ENCODE assay signal across 9 mouse cellular contexts in genomic region chr11:24008244-24008643, GRCm38 (mm10).
A peak's percentile ranks its signal among the peaks of the same experiment; 100 is the strongest.
DNase-seq lines count a peak whose midpoint lies in the region; ATAC-seq and TF ChIP-seq lines count a peak whose summit lies in the region.
"Had no signal": no experiment of that assay in that cellular context is flagged by ENCODE, and none has a peak within 500 bp of the region (broad histone marks: within the 10 kb centered on the region; RNA-seq: fewer than 3 reads in every experiment).

No protein-coding gene starts in this region.

- no peaks in the 10 kb centered on the region for H3K4me1 ChIP-seq in hindbrain, postnatal 0 days (ENCODE audit: insufficient read depth, low read length)
- no peaks in the 10 kb centered on the region for H3K4me1 ChIP-seq in hindbrain, embryonic 10.5 days (replicated peaks)
- no peaks in the 10 kb centered on the region for H3K4me1 ChIP-seq in midbrain, postnatal 0 days (ENCODE audit: insufficient read depth, low read length)
- no peaks in the 10 kb centered on the region for H3K4me1 ChIP-seq in hindbrain, embryonic 16.5 days (ENCODE audit: control insufficient read depth, insufficient read depth, low read depth, low read length)

- H3K36me3 ChIP-seq in hindbrain, postnatal 0 days (ENCODE audit: insufficient read depth, low read length) = no peaks in the 10 kb centered on the region
- no peaks in the 10 kb centered on the region for H3K36me3 ChIP-seq in hindbrain, embryonic 10.5 days
- H3K36me3 ChIP-seq in midbrain, postnatal 0 days (ENCODE audit: insufficient read depth, low read length) = no peaks in the 10 kb centered on the region
- H3K36me3 ChIP-seq in hindbrain, embryonic 16.5 days (ENCODE audit: control insufficient read depth, insufficient read depth, low read length) = no peaks in the 10 kb centered on the region

- H3K4me3 ChIP-seq in hindbrain, postnatal 0 days (ENCODE audit: low read length) = no peak overlapping the region
- no peak overlapping the region for H3K4me3 ChIP-seq in hindbrain, embryonic 10.5 days
- no peak overlapping the region for H3K4me3 ChIP-seq in midbrain, postnatal 0 days (ENCODE audit: low read depth, low read length)
- no peak overlapping the region for H3K4me3 ChIP-seq in hindbrain, embryonic 16.5 days (ENCODE audit: low read length)

- no peak overlapping the region for H3K4me2 ChIP-seq in hindbrain, postnatal 0 days (ENCODE audit: low read depth, low read length)
- H3K4me2 ChIP-seq in midbrain, postnatal 0 days (ENCODE audit: low read depth, low read length, poor library complexity, severe bottlenecking) = no peak overlapping the region
- H3K4me2 ChIP-seq in hindbrain, embryonic 16.5 days (ENCODE audit: low read length) = no peak overlapping the region

- peak; percentile 59 for DNase-seq in hindbrain, postnatal 0 days (ENCODE audit: low spot score)
- DNase-seq in hindbrain, embryonic 10.5 days (ENCODE audit: low spot score) = no peak
- peak; percentile 8 for DNase-seq in ovary, postnatal 14 days (ENCODE audit: low spot score)
- DNase-seq in ovary, postnatal 10 days (ENCODE audit: low spot score) = no peak
- peak; percentile 25 for DNase-seq in midbrain, postnatal 0 days (ENCODE audit: low spot score)
- no peak for DNase-seq in urinary bladder, postnatal 14 days (ENCODE audit: low spot score)
- DNase-seq: adrenal gland, adult 2 months had no signal

- H3K9ac ChIP-seq in hindbrain, postnatal 0 days (replicated peaks; ENCODE audit: low read length) = no peak overlapping the region
- H3K9ac ChIP-seq in midbrain, postnatal 0 days (replicated peaks; ENCODE audit: low read length, poor library complexity, severe bottlenecking) = no peak overlapping the region
- no peak overlapping the region for H3K9ac ChIP-seq in hindbrain, embryonic 16.5 days (ENCODE audit: low read depth, low read length)

- ATAC-seq in hindbrain, postnatal 0 days = 0 out of 2 replicates have a peak, but pooled peaks have one; percentile 38
- 0 out of 2 replicates have a peak, but pooled peaks have one; percentile 45 for ATAC-seq in common myeloid progenitor, adult 5-6 weeks (replicated peaks; ENCODE audit: low read depth, poor library complexity, severe bottlenecking)
- no peak for ATAC-seq in midbrain, postnatal 0 days (ENCODE audit: low FRiP score)
- ATAC-seq in hindbrain, embryonic 16.5 days = no peak

- no peak overlapping the region for H3K27ac ChIP-seq in hindbrain, postnatal 0 days
- H3K27ac ChIP-seq in hindbrain, embryonic 10.5 days = no peak overlapping the region
- no peak overlapping the region for H3K27ac ChIP-seq in midbrain, postnatal 0 days (ENCODE audit: low read depth, low read length)
- H3K27ac ChIP-seq in hindbrain, embryonic 16.5 days (ENCODE audit: low read depth, low read length) = no peak overlapping the region

- no peaks in the 10 kb centered on the region for H3K27me3 ChIP-seq in hindbrain, postnatal 0 days (ENCODE audit: insufficient read depth, low read length)
- no peaks in the 10 kb centered on the region for H3K27me3 ChIP-seq in hindbrain, embryonic 10.5 days (ENCODE audit: insufficient read depth, poor library complexity, severe bottlenecking)
- H3K27me3 ChIP-seq in midbrain, postnatal 0 days (ENCODE audit: insufficient read depth, low read length) = no peaks in the 10 kb centered on the region
- H3K27me3 ChIP-seq in hindbrain, embryonic 16.5 days (replicated peaks; ENCODE audit: control insufficient read depth, insufficient read depth, low read length) = no peaks in the 10 kb centered on the region

- no peaks in the 10 kb centered on the region for H3K9me3 ChIP-seq in hindbrain, postnatal 0 days (ENCODE audit: low read length)
- H3K9me3 ChIP-seq in hindbrain, embryonic 10.5 days = no peaks in the 10 kb centered on the region
- H3K9me3 ChIP-seq in midbrain, postnatal 0 days (ENCODE audit: low read length) = no peaks in the 10 kb centered on the region
- no peaks in the 10 kb centered on the region for H3K9me3 ChIP-seq in hindbrain, embryonic 16.5 days (ENCODE audit: control insufficient read depth, low read length)

- 39% methylated on average over 5 of the region's 5 CpGs for WGBS in hindbrain, postnatal 0 days
- 43% methylated on average over 5 of the region's 5 CpGs for WGBS in hindbrain, embryonic 10.5 days
- 36% methylated on average over 5 of the region's 5 CpGs for WGBS in midbrain, postnatal 0 days
- 43% methylated on average over 5 of the region's 5 CpGs for WGBS in hindbrain, embryonic 16.5 days

- TF ChIP-seq CTCF in hindbrain, postnatal 0 days (IDR thresholded peaks at IDR 0.05; ENCODE audit: low read depth) = peak; percentile 59
- TF ChIP-seq CTCF in midbrain, postnatal 0 days (IDR thresholded peaks at IDR 0.05) = peak; percentile 57

Comparison
In these comparisons a context has a peak if more than half of its experiments do, and no peak if none do; other contexts are left out.
1. ATAC-seq: peak in hindbrain, postnatal 0 days (single experiment) and common myeloid progenitor, adult 5-6 weeks (single experiment); none in midbrain, postnatal 0 days (single experiment) and hindbrain, embryonic 16.5 days (single experiment).
2. DNase-seq: peak in hindbrain, postnatal 0 days (single experiment), ovary, postnatal 14 days (single experiment) and midbrain, postnatal 0 days (single experiment); none in hindbrain, embryonic 10.5 days (single experiment), ovary, postnatal 10 days (single experiment) and urinary bladder, postnatal 14 days (single experiment).